Mouse (Mus musculus) c-Kit-positive CD71-positive TER-119-positive erythroid progenitor cells, embryonic 14.5 days (primary cell): ENCODE measurements around the gene Ckmt2.

ENCODE experiments used
- DNase-seq: peaks from one replicate; pipeline ENCODE4 v3.0.0-alpha.2; 2013; ENCODE audit warnings: low spot score

The Ckmt2 gene

DNA sequence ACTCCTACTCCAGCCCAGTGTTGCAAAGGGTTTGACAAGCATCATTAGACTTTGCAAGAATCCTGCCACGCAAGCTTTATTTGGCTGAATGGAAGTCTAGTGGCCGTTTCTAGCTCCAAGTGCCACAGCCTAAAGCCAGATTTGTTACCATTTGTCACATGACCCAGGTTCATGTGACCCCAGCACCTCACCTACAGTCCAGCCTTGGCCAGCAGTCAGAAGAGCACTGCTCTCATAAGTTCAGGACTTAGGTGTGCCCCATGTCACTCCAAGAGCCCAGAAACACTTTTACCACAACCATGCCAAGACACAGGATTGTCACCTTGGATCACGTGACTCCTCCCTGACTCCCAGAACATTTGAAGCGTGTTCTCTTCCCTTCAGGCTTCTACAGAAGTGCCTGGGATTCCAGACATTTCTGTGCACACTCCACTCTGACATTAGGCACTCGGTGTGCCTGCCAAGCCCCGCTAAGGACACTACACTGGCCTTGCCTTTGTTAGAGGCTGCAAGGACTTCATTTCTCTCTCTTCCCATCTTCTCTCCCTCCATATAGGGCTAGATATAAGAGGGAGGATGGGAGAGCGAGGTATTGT, 2.9 kb downstream of the Ckmt2 start:
- DNase-seq = no peak

DNA sequence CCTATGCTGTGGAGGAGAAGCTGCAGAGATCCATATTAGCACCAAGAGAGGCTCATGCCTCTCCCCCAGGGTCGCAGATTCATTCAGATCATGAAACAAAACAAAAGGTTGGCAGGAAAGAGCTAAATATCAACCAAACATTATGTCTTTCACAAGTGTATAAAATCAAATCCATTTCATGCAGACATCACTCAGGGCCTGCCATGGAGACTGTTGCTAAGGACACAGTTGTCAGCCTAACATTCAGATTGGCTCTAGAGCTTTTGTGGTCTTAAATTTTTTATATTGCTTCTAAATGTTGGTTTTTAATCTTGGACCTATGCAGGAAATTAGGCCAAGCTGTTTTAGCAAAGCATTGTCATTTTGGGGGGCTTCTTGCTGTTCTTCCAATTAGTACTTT, 8.1 kb downstream of the Ckmt2 start:
- no peak for DNase-seq

DNA sequence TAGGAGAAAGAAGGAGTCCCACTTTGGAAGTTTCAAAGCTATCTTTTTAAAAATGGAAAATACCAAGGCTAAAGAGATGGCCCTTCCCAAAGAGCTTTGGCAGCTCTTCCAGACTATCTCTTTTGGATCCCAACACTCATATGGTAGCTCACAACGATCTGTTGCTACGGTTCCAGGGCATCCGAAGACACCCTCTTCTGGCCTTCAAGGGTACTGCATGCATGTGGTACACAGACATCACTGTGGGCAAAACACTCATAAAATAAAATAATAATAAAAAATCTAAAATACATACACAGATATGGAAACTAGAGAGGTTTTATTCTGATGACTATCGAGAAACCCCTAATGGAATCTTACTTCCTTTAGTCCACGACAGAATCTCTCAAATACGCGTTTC, 17.9 kb downstream of the Ckmt2 start:
- DNase-seq = no peak

DNA sequence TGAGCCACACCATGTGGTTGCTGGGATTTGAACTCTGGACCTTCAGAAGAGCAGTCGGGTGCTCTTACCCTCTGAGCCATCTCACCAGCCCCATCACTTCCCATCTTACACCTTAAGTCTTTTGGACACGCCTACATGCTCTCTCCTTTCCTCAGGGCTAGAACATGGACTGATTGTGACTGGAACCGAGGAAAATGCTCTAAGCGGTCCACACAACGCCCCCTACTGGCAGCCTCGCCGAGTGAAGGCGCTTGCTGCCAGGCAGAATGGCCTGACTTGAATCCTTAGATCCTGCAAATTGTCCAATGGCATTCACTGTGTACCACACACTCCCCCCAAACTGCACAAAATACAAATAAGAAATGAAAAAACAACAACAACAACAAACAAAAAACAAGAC, 19.3 kb downstream of the Ckmt2 start:
- no peak for DNase-seq

DNA sequence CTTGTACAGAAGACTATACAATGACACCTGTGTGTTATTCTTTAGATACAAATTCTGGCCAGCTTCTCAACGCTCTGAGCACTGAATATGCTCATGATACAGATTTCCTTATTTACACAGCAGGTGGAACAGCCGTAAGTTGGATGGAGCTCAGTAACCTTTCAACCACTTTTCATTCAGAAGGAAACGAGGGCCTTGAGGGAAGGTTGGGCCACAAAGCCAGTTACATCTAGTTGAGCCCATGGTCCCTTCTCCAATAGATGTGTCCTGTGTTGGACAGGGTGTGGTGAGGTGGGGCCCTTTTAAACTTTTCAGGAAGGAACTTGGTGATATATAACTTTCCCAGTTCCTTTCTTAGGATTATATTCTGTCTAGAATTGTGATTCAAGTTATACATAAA, 22.3 kb downstream of the Ckmt2 start:
- no peak for DNase-seq

GRCm38 (mm10) chr13:91827876-91828275, 48.8 kb downstream of the Ckmt2 start:
- no peak for DNase-seq

GRCm38 (mm10) chr13:91826066-91826465, 50.6 kb downstream of the Ckmt2 start:
- no peak for DNase-seq

DNA sequence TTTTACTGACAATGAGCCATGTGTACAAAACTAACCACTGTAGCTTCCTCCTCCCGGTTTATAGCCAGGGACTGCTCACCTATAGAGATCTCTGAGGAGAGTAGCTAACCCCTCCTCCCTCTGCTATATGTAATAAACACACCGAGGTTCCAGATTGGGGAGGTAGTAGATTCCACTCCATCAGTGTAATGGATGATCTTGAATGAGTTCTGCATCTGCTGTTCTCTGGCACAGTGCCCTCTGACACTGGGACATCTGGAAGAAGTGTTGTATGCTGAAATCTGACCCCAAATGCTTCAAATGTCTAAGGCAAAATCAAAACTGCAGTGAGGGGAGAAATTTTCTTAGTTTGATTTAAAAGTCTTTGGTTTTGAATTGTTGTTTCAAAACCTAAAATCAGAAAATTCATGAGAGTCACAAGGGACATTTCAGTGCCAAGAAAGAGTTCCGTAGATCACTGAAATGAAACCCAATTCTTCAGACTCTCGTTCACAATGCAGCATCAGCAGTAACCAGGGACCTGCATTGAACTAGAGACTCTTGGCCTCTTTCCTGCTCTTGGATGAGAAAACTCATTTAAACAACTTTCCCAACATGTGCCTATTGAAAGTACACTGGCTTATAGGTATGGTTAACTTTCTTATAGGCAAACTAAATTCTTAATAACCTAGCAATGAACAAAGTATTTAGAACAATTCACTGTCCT, 51.7 kb downstream of the Ckmt2 start:
- no peak for DNase-seq

DNA sequence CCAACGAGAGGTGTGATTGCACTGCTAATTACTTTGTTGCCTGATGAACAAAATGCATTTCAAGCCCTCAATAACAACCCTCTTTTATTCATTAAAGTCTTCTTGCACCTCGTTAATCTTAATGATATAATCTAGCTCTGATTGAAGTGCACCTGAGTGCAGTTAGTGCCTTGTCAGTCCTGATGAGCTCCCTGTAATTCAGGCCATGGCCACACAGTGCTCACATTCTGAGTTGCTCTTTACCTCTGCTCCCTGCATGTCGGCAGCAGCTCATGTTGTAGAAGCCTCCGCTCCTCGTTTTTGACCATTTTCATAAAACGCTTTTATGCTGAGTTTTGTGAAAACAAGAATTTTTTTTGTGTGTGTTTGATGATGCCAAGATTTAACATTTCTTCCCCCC, 53.0 kb downstream of the Ckmt2 start:
- DNase-seq = no peak

- no peak for DNase-seq
Observed at GRCm38 (mm10) chr13:91814670-91815069, 62.0 kb downstream of the Ckmt2 start.

DNA sequence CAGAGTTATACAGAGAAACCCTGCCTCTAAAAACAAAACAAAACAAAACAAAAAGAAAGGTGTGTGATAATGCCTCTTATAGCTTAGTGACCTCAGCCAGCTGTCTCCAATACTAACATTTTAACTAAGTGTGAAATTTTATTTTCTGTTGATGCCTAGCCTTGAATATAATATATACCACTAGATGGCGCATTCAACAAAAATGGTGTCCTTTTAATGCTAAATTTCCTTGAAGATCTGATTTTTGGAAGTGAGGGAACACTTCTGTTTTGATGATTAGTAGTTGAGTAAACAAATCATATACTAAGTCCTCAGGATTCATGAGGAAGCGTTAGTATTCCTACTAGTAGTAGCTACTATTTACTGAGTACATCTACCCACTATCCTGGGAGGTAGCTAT, 67.2 kb downstream of the Ckmt2 start:
- peak; percentile 39 for DNase-seq

DNA sequence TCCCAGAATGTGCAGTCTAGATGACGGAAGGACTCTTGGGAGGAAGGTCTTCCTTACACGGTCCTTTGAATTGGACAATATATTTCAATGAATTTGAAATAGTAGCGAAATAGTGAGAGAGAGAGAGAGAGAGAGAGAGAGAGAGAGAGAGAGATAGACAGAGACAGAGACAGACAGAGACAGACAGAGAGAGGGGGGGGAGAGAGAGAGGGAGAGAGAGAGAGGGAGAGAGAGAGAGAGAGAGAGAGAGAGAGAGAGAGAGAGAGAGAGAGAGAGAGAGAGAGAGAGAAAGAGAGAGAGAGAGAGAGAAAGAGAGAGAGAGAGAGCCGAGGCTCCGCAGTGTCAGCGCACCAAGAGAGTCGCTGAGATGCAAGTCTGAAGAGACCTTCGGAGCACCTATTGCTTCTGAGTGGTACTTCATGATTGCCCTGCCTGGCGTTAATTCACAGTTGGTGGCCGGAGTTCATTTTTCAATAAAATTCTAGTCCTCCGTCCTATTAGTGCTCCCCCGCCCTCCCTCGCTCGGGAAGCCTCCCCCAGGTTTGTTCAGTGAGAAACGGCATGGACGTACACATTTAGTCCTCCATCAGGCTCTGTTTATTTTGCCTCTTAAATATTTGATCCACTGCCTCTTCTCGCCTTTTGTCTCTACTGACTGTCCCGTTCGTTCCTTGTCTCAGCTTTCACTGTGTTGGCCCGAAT, 68.7 kb downstream of the Ckmt2 start:
- peak; percentile 21 for DNase-seq

DNA sequence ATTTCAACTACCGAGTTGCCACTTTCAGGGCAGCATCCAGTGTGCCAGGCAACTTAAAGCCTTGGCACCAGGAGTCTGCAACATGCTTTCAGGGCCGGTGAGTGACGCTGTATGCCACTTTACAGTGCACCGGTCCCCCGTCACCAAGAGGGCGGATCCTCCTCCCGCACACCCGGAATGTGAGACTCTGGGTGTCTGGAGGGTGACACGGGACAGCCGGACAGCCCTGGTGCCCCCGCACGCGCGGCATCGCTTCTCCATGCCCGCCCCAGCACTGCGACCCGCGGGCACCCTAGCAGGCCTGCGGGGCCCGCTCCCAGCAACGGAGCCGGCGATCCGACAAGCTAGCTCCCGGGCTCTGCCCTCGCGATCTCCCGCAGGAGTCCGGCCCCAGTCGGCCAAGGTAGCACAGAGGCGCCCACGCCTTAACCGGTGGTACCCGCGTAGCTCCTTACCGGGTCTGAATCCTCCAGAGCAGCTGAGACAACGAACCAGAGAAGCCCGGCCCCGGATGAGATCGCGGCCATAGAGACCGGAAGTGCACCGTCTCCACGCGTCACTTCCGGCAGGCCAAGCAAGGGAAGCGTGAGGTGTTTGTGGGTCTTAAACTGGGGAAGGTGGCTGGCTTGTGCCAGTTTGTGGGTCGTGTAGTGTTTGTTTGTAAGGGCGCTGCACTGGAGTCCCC, 69.4 kb downstream of the Ckmt2 start, which contains the start of gene Zcchc9:
Gene Zcchc9 (minus strand): TSS at position 551 of the 685 bp plus-strand sequence.
- peak; percentile 86 for DNase-seq
